Comparison of ENCODE assay signal across 20 mouse cellular contexts in the genomic region with DNA sequence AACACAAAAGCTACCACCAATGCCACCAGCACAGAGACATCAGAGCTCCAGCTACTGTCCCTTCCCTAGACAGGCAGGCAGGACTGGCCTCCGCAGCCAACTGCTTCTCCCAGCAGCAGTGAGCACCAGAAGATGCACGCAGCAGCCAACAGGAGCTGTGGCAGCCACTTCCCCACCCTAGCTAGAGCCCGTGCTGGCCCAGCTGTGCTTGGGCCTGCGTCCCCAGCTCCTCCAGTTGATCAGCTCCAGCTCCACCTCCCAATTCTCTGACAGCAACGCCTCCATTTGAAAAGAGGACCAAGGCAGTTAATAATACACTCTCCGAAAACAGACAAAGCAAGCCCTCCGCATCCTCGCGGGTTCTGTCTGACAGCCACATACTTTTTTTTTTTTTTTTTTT. TPM values are rescaled to one million over a fixed set of nuclear protein-coding genes. Genes with fewer than 3 reads are reported as not detected.
A peak's percentile ranks its signal among the peaks of the same experiment; 100 is the strongest.
DNase-seq lines count a peak whose midpoint lies in the region; ATAC-seq and TF ChIP-seq lines count a peak whose summit lies in the region.
"Had no signal": no experiment of that assay in that cellular context is flagged by ENCODE, and none has a peak within 500 bp of the region (broad histone marks: within the 10 kb centered on the region; RNA-seq: fewer than 3 reads in every experiment).

No protein-coding gene starts in this region.

- H3K9ac ChIP-seq in heart, embryonic 11.5 days (ENCODE audit: low read depth, low read length), result no peak overlapping the region
- H3K9ac ChIP-seq in neural tube, embryonic 12.5 days, result 0 out of 2 replicates have a peak overlapping the region, but pooled peaks have one; percentile 9
- no peak overlapping the region for H3K9ac ChIP-seq in forebrain, embryonic 11.5 days (ENCODE audit: low read length)
- no peak overlapping the region for H3K9ac ChIP-seq in intestine, embryonic 15.5 days
- H3K9ac ChIP-seq: embryonic facial prominence, embryonic 15.5 days; liver, embryonic 13.5 days had no signal

- no peak overlapping the region for H3K4me2 ChIP-seq in heart, embryonic 11.5 days
- no peak overlapping the region for H3K4me2 ChIP-seq in neural tube, embryonic 12.5 days (replicated peaks)
- H3K4me2 ChIP-seq in forebrain, embryonic 11.5 days (ENCODE audit: low read depth, low read length, severe bottlenecking), result no peak overlapping the region
- H3K4me2 ChIP-seq in intestine, embryonic 15.5 days (replicated peaks), result no peak overlapping the region
- H3K4me2 ChIP-seq: embryonic facial prominence, embryonic 15.5 days; liver, embryonic 13.5 days had no signal

- peak; percentile 96 for DNase-seq in heart, adult 11 months
- no peak for DNase-seq in neural tube, embryonic 10.5 days (ENCODE audit: extremely low spot score, low spot score)
- peak; percentile 51 for DNase-seq in forebrain, embryonic 11.5 days (ENCODE audit: low spot score)
- DNase-seq: cerebellum, adult 11 months; left cerebral cortex, postnatal 4 days; liver, embryonic 13.5 days had no signal

- no peak for TF ChIP-seq CTCF in olfactory bulb, adult 2 months (IDR thresholded peaks at IDR 0.05; ENCODE audit: insufficient read depth, low read depth, low read length)

- H3K36me3 ChIP-seq in heart, embryonic 11.5 days (ENCODE audit: control insufficient read depth, insufficient read depth, low read length), result no peaks in the 10 kb centered on the region
- H3K36me3 ChIP-seq in neural tube, embryonic 12.5 days, result no peaks in the 10 kb centered on the region
- no peaks in the 10 kb centered on the region for H3K36me3 ChIP-seq in forebrain, embryonic 11.5 days (ENCODE audit: control insufficient read depth, insufficient read depth, low read length)
- no peaks in the 10 kb centered on the region for H3K36me3 ChIP-seq in intestine, embryonic 15.5 days
- H3K36me3 ChIP-seq: embryonic facial prominence, embryonic 15.5 days; liver, embryonic 13.5 days had no signal

- no peak overlapping the region for H3K4me3 ChIP-seq in heart, embryonic 11.5 days (ENCODE audit: low read depth, low read length)
- H3K4me3 ChIP-seq in neural tube, embryonic 12.5 days, result no peak overlapping the region
- H3K4me3 ChIP-seq in forebrain, embryonic 11.5 days (ENCODE audit: low read depth, low read length), result no peak overlapping the region
- H3K4me3 ChIP-seq in olfactory bulb, adult 2 months (ENCODE audit: insufficient read depth, low read depth, low read length), result no peak overlapping the region
- H3K4me3 ChIP-seq in intestine, embryonic 15.5 days (replicated peaks), result no peak overlapping the region
- H3K4me3 ChIP-seq: embryonic facial prominence, embryonic 15.5 days; liver, embryonic 13.5 days had no signal

- no peak for ATAC-seq in heart, embryonic 11.5 days (replicated peaks; ENCODE audit: insufficient number of reproducible peaks, low FRiP score, low TSS enrichment)
- ATAC-seq in neural tube, embryonic 12.5 days (ENCODE audit: low FRiP score, low read depth), result no peak
- no peak for ATAC-seq in forebrain, embryonic 11.5 days (replicated peaks; ENCODE audit: low FRiP score)
- ATAC-seq in intestine, embryonic 15.5 days, result no peak
- ATAC-seq in megakaryocyte, adult 5-6 weeks (ENCODE audit: poor library complexity, severe bottlenecking), result no peak
- ATAC-seq: activated CD4-positive, CD25-positive, alpha-beta regulatory T cell, adult 4 months; intestine, embryonic 16.5 days; lung, postnatal 0 days had no signal

- peaks cover 47% of the 10 kb centered on the region for H3K27me3 ChIP-seq in heart, embryonic 11.5 days (ENCODE audit: control insufficient read depth, insufficient read depth, low read length)
- peaks cover 19% of the 10 kb centered on the region for H3K27me3 ChIP-seq in neural tube, embryonic 12.5 days (replicated peaks)
- no peaks in the 10 kb centered on the region for H3K27me3 ChIP-seq in forebrain, embryonic 11.5 days (ENCODE audit: control insufficient read depth, insufficient read depth, low read length)
- no peaks in the 10 kb centered on the region for H3K27me3 ChIP-seq in intestine, embryonic 15.5 days (replicated peaks)

- WGBS in heart, embryonic 11.5 days (ENCODE audit: insufficient replicate concordance), result 65% methylated on average over 9 of the region's 9 CpGs
- 53% methylated on average over 9 of the region's 9 CpGs for WGBS in neural tube, embryonic 12.5 days
- WGBS in forebrain, embryonic 11.5 days, result 59% methylated on average over 9 of the region's 9 CpGs
- 18% methylated on average over 9 of the region's 9 CpGs for WGBS in olfactory bulb, adult 2 months
- WGBS in intestine, embryonic 15.5 days, result 50% methylated on average over 9 of the region's 9 CpGs

- no peaks in the 10 kb centered on the region for H3K9me3 ChIP-seq in heart, embryonic 11.5 days (replicated peaks; ENCODE audit: control insufficient read depth, low read length)
- no peaks in the 10 kb centered on the region for H3K9me3 ChIP-seq in neural tube, embryonic 12.5 days
- no peaks in the 10 kb centered on the region for H3K9me3 ChIP-seq in forebrain, embryonic 11.5 days (ENCODE audit: control insufficient read depth, low read length)
- H3K9me3 ChIP-seq in intestine, embryonic 15.5 days, result no peaks in the 10 kb centered on the region
- H3K9me3 ChIP-seq: embryonic facial prominence, embryonic 15.5 days; liver, embryonic 13.5 days had no signal

- no peak overlapping the region for H3K27ac ChIP-seq in heart, embryonic 11.5 days (ENCODE audit: low read depth, low read length)
- no peak overlapping the region for H3K27ac ChIP-seq in neural tube, embryonic 12.5 days
- no peak overlapping the region for H3K27ac ChIP-seq in forebrain, embryonic 11.5 days (ENCODE audit: low read depth, low read length)
- H3K27ac ChIP-seq in olfactory bulb, adult 2 months (ENCODE audit: insufficient read depth, low read depth, low read length), result peak overlapping the region; percentile 92
- H3K27ac ChIP-seq in intestine, embryonic 15.5 days, result no peak overlapping the region
- H3K27ac ChIP-seq: embryonic facial prominence, embryonic 15.5 days; kidney, postnatal 0 days; liver, embryonic 13.5 days had no signal

- no peak for TF ChIP-seq POLR2A in olfactory bulb, adult 2 months (IDR thresholded peaks at IDR 0.05; ENCODE audit: insufficient read depth, low read depth, low read length)

- H3K4me1 ChIP-seq in heart, embryonic 11.5 days (ENCODE audit: control insufficient read depth, insufficient read depth, low read length), result peaks cover 4% of the 10 kb centered on the region; the same call in 1 of the 2 replicates
- peaks cover 6% of the 10 kb centered on the region; the same call in 1 of the 2 replicates for H3K4me1 ChIP-seq in neural tube, embryonic 12.5 days
- 0 out of 2 replicates have a peak, but pooled peaks cover 1% of the 10 kb centered on the region for H3K4me1 ChIP-seq in forebrain, embryonic 11.5 days (replicated peaks; ENCODE audit: control insufficient read depth, insufficient read depth, low read length)
- H3K4me1 ChIP-seq in olfactory bulb, adult 2 months (ENCODE audit: control insufficient read depth, insufficient read depth, low read length), result peaks cover 83% of the 10 kb centered on the region
- H3K4me1 ChIP-seq in intestine, embryonic 15.5 days (replicated peaks), result peaks cover 3% of the 10 kb centered on the region; the same call in 1 of the 2 replicates

RNA-seq across cellular contexts. Expression of a gene that starts 14.4 kb away (rescaled TPM):
- 3.5 and 3.7 TPM in 2 replicates for polyA plus RNA-seq in heart, embryonic 11.5 days (2014; fragmentation: Nextera tagmentation; extraction: Ambion mirVana)
- polyA plus RNA-seq in neural tube, embryonic 12.5 days (2016; fragmentation: Nextera tagmentation; extraction: Ambion mirVana), result 18.9 and 21.8 TPM in 2 replicates
- 11.5 and 13.7 TPM in 2 replicates for polyA plus RNA-seq in forebrain, embryonic 11.5 days (2014; fragmentation: Nextera tagmentation; extraction: Ambion mirVana)
- polyA plus RNA-seq in olfactory bulb, adult 2 months (2012; ENCODE audit: insufficient read depth, insufficient read length, low replicate concordance, missing spikeins), result not detected in 2 replicates
- polyA plus RNA-seq in intestine, embryonic 15.5 days (2015; fragmentation: Nextera tagmentation; extraction: Ambion mirVana), result 44.0 and 45.5 TPM in 2 replicates
- 0.30 TPM in 1 of 2 replicates, not detected in the other for total RNA-seq in megakaryocyte, adult 5-6 weeks (2015)
- 0.37 TPM in 1 of 2 replicates, not detected in the other for total RNA-seq in megakaryocyte, adult 5-6 weeks (2017)

RNA-seq across cellular contexts. Expression of a gene that starts 29.0 kb away (rescaled TPM):
- 0.52 and 0.59 TPM in 2 replicates for polyA plus RNA-seq in heart, embryonic 11.5 days (2014; fragmentation: Nextera tagmentation; extraction: Ambion mirVana)
- polyA plus RNA-seq in neural tube, embryonic 12.5 days (2016; fragmentation: Nextera tagmentation; extraction: Ambion mirVana), result 1.0 and 1.1 TPM in 2 replicates
- 0.67 and 0.90 TPM in 2 replicates for polyA plus RNA-seq in forebrain, embryonic 11.5 days (2014; fragmentation: Nextera tagmentation; extraction: Ambion mirVana)
- not detected in 2 replicates for polyA plus RNA-seq in olfactory bulb, adult 2 months (2012; ENCODE audit: insufficient read depth, insufficient read length, low replicate concordance, missing spikeins)
- polyA plus RNA-seq in intestine, embryonic 15.5 days (2015; fragmentation: Nextera tagmentation; extraction: Ambion mirVana), result 6.9 and 11.1 TPM in 2 replicates
- 7.3 and 9.0 TPM in 2 replicates for total RNA-seq in megakaryocyte, adult 5-6 weeks (2015)
- total RNA-seq in megakaryocyte, adult 5-6 weeks (2017), result 3.2 and 6.9 TPM in 2 replicates

RNA-seq across cellular contexts. Expression of a gene that starts 55.7 kb away (rescaled TPM):
- polyA plus RNA-seq in heart, embryonic 11.5 days (2014; fragmentation: Nextera tagmentation; extraction: Ambion mirVana), result not detected in 2 replicates
- not detected in 2 replicates for polyA plus RNA-seq in neural tube, embryonic 12.5 days (2016; fragmentation: Nextera tagmentation; extraction: Ambion mirVana)
- not detected in 2 replicates for polyA plus RNA-seq in forebrain, embryonic 11.5 days (2014; fragmentation: Nextera tagmentation; extraction: Ambion mirVana)
- not detected in 2 replicates for polyA plus RNA-seq in olfactory bulb, adult 2 months (2012; ENCODE audit: insufficient read depth, insufficient read length, low replicate concordance, missing spikeins)
- not detected in 2 replicates for polyA plus RNA-seq in intestine, embryonic 15.5 days (2015; fragmentation: Nextera tagmentation; extraction: Ambion mirVana)
- total RNA-seq in megakaryocyte, adult 5-6 weeks (2015), result not detected in 2 replicates
- total RNA-seq in megakaryocyte, adult 5-6 weeks (2017), result not detected in 2 replicates
- total RNA-seq: adrenal gland, postnatal 4 days; common myeloid progenitor, adult 5-6 weeks; heart, postnatal 10 days; left cerebral cortex, postnatal 4 days had no signal
- polyA plus RNA-seq: activated CD4-positive, CD25-positive, alpha-beta regulatory T cell, adult 4 months; embryonic facial prominence, embryonic 15.5 days; kidney, postnatal 0 days; liver, embryonic 13.5 days; neural tube, embryonic 14.5 days had no signal
